Mouse (Mus musculus) hindlimb bud, embryonic 11.5 days (tissue): ENCODE data around the gene Rcbtb2.

ENCODE experiments used
- DNase-seq: peaks from one replicate; pipeline ENCODE4 v3.0.0-alpha.2; 2012; ENCODE audit warnings: low read depth, low spot score; ENCODE audit errors: extremely low spot score

The Rcbtb2 gene

GRCm38 (mm10) chr14:73199058-73199457, 76.2 kb downstream of the Rcbtb2 start:
- no peak for DNase-seq

- DNase-seq, result no peak
Observed at GRCm38 (mm10) chr14:73201447-73201846, 78.6 kb downstream of the Rcbtb2 start.

- DNase-seq, result no peak
Observed at GRCm38 (mm10) chr14:73204016-73204415, 81.2 kb downstream of the Rcbtb2 start.

- no peak for DNase-seq
Observed at GRCm38 (mm10) chr14:73209262-73209661, 86.4 kb downstream of the Rcbtb2 start.

GRCm38 (mm10) chr14:73210196-73210595, 87.4 kb downstream of the Rcbtb2 start:
- DNase-seq, result no peak

GRCm38 (mm10) chr14:73211477-73211876, 88.6 kb downstream of the Rcbtb2 start:
- no peak for DNase-seq

- no peak for DNase-seq
Observed at GRCm38 (mm10) chr14:73217062-73217461, 94.2 kb downstream of the Rcbtb2 start.

GRCm38 (mm10) chr14:73222316-73222970, 99.6 kb downstream of the Rcbtb2 start:
- DNase-seq, result no peak

GRCm38 (mm10) chr14:73226346-73226745, 103.5 kb downstream of the Rcbtb2 start:
- DNase-seq, result no peak

- DNase-seq, result no peak
Observed at GRCm38 (mm10) chr14:73226849-73227248, 104.0 kb downstream of the Rcbtb2 start.

GRCm38 (mm10) chr14:73231286-73231982, 108.6 kb downstream of the Rcbtb2 start:
- no peak for DNase-seq

- peak; percentile 79 for DNase-seq
Observed at GRCm38 (mm10) chr14:73234468-73235031, 111.7 kb downstream of the Rcbtb2 start.

- DNase-seq, result peak; percentile 73
Observed at GRCm38 (mm10) chr14:73237848-73238321, 115.0 kb downstream of the Rcbtb2 start, which contains the start of gene Lpar6. TSS of gene Lpar6 (plus strand) at chr14:73237895.

- DNase-seq, result no peak
Observed at GRCm38 (mm10) chr14:73238498-73239250, 115.8 kb downstream of the Rcbtb2 start.

GRCm38 (mm10) chr14:73239291-73239690, 116.5 kb downstream of the Rcbtb2 start:
- DNase-seq, result no peak

GRCm38 (mm10) chr14:73239857-73240256, 117.0 kb downstream of the Rcbtb2 start:
- DNase-seq, result no peak

GRCm38 (mm10) chr14:73244061-73244597, 121.3 kb downstream of the Rcbtb2 start:
- DNase-seq, result no peak

- no peak for DNase-seq
Observed at GRCm38 (mm10) chr14:73250056-73250455, 127.2 kb downstream of the Rcbtb2 start.

- no peak for DNase-seq
Observed at GRCm38 (mm10) chr14:73252276-73252675, 129.4 kb downstream of the Rcbtb2 start.

GRCm38 (mm10) chr14:73253453-73254251, 130.8 kb downstream of the Rcbtb2 start:
- no peak for DNase-seq
